Mouse (Mus musculus) cerebral cortex, adult 2 months (tissue): ENCODE results near the gene Runx1.

ENCODE experiments used
- WGBS: fragments of 180-500 bp; shearing (Covaris S2); methylation state at CpG from one replicate; pipeline ENCODE4 v1.1.7; 2018; 5-methylcytosine and 5-hydroxymethylcytosine counted together

Gene Runx1

GRCm38 (mm10) chr16:92555051-92555450, 270.9 kb downstream of the Runx1 start:
- 91% methylated on average over 1 of the region's 1 CpGs for WGBS

- 81% methylated on average over 11 of the region's 11 CpGs for WGBS
These were observed 273.1 kb downstream of the Runx1 start for GRCm38 (mm10) chr16:92552858-92553257.

DNA sequence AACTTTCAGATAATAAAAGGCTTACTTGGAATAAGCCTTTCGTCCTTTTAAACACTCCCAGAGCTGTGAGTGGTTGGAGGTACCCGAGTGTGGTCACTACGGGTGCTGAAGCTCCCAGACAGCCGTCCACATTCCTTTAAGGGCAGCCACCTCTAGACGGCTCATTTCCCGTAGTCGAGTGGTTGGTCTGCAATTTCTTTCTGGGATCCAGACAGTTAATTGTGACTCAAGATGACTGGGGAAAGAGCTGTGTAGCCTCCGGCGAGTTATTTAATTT, 273.9 kb downstream of the Runx1 start:
- 82% methylated on average over 9 of the region's 9 CpGs for WGBS
